Mouse (Mus musculus) embryonic facial prominence, embryonic 13.5 days (tissue): Measurements from ENCODE around the gene Calml4. TPM values are rescaled to one million over a fixed set of nuclear protein-coding genes. Genes with fewer than 3 reads are reported as not detected.
A peak's percentile ranks its signal among the peaks of the same experiment; 100 is the strongest.
"Not testable (repeated sequence)": the region's sequence is repeated elsewhere in the genome, so short reads cannot be mapped to it uniquely, and the experiment has no call there.

Source experiments
- ATAC-seq: fragments of 200-750 bp; cut with Nextera tagmentation; 2 replicates; pipeline ENCODE4 v1.8.0; 2017; ENCODE audit warnings: low read depth; ENCODE audit not compliant: insufficient number of reproducible peaks, insufficient read depth, low FRiP score, low TSS enrichment
- H3K27ac ChIP-seq: fragments of 300-500 bp; sonication (generic); 2 replicates; pipeline ENCODE4 v1.5.1; 2015; ENCODE audit warnings: moderate library complexity, mild to moderate bottlenecking, inconsistent platforms
- H3K27me3 ChIP-seq: fragments of 300-500 bp; sonication (generic); 2 replicates; pipeline ENCODE4 v1.6.1; 2015; ENCODE audit warnings: mild to moderate bottlenecking, inconsistent platforms
- H3K36me3 ChIP-seq: fragments of 300-500 bp; sonication (generic); 2 replicates; pipeline ENCODE4 v1.6.1; 2015; ENCODE audit warnings: mild to moderate bottlenecking, inconsistent platforms
- H3K4me1 ChIP-seq: fragments of 300-500 bp; sonication (generic); 2 replicates; pipeline ENCODE4 v1.6.1; 2015; ENCODE audit warnings: inconsistent platforms
- H3K4me2 ChIP-seq: fragments of 300-500 bp; sonication (generic); 2 replicates; pipeline ENCODE4 v1.6.1; 2015; ENCODE audit warnings: moderate library complexity, mild to moderate bottlenecking, inconsistent platforms
- H3K4me3 ChIP-seq: fragments of 300-500 bp; sonication (generic); 2 replicates; pipeline ENCODE4 v1.5.1; 2015; ENCODE audit warnings: mild to moderate bottlenecking, inconsistent platforms
- H3K9ac ChIP-seq: fragments of 300-500 bp; sonication (generic); 2 replicates; pipeline ENCODE4 v1.6.1; 2015; ENCODE audit warnings: mild to moderate bottlenecking, inconsistent platforms
- H3K9me3 ChIP-seq: fragments of 300-500 bp; sonication (generic); 2 replicates; pipeline ENCODE4 v1.6.1; 2016; ENCODE audit warnings: inconsistent platforms
- WGBS: fragments of 180-500 bp; shearing (Covaris S2); methylation state at CpG from one replicate; pipeline ENCODE4 v1.1.7; 2015; ENCODE audit warnings: mixed read lengths; 5-methylcytosine and 5-hydroxymethylcytosine counted together
- polyA plus RNA-seq: library from polyadenylated mRNA; unstranded; fragments of >200 nt; fragmentation: Nextera tagmentation; extraction: Ambion mirVana; gene quantifications from 2 replicates; pipeline ENCODE4 v1.2.1, GENCODE M21; 2015

Calml4 gene
- polyA plus RNA-seq, 1 experiment from 2014 or later: 5.9 TPM

DNA sequence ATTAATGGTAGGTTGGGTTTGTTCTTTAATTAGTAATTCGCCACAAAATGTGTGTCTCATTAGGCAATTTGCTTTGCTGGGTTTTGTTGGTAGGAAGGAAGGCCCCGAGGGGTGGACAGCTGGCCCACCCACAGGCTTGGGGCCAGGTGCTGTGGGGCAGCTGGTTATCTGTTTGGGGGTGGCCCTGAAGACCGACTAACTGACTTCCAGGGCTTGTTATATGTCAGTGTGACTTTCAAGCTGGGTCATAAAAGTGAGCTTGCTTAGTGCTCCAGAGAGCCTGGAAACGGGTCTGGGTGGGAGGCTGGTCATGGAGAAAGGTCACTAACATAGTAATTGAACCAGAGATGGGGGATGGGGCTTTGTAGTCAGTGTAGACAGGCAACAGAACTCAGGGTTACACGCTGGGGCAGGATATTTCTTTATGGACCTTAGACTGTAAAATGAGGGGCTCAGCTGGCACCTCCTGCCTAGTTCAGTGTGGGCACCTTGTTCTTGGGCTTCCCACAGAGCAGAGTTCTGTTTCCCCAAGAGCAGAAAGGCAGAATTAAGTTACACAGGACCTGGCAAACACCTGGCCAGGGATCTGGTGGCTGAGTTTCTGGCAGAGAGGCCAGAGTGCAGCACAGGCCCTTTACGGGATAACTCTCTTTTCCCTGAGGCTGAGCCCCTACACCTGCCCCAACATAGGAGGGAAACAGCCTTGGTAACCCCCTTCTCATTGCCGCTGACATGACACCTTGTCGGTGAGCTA lies 563 bp downstream of the Calml4 start:
- H3K36me3 ChIP-seq: no peaks in the 10 kb centered on the region
- peak overlapping the region; percentile 32; the same call in 1 of the 2 replicates for H3K9ac ChIP-seq
- no peak for ATAC-seq
- H3K9me3 ChIP-seq: no peaks in the 10 kb centered on the region
- peak overlapping the region; percentile 49 for H3K4me2 ChIP-seq
- H3K27me3 ChIP-seq: no peaks in the 10 kb centered on the region
- peaks cover 36% of the 10 kb centered on the region for H3K4me1 ChIP-seq
- 35% methylated on average over 8 of the region's 8 CpGs for WGBS
- H3K27ac ChIP-seq: peak overlapping the region; percentile 82
- H3K4me3 ChIP-seq: peak overlapping the region; percentile 16; the same call in 1 of the 2 replicates

DNA sequence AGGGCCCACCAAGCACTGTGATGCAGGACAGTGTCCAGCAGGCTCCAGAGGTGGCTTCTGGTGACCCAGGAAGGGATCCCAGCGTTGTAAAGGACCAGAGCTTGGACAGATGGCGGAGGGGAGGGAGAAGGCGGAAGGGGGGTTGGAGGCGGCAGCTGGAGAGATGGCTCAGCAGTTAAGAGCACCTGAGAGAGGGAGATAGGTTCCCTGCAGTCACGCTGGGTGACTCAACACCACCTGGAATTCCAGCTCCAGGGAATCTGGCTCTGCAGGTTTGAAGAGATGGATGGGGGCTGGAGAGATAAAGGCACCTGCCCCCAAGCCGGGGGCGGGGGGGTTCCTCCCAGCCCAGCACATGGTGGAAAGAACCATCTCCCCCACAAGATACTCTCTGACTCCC lies 2.2 kb downstream of the Calml4 start:
- not testable (repeated sequence) for H3K36me3 ChIP-seq, H3K4me2 ChIP-seq, H3K27ac ChIP-seq, H3K27me3 ChIP-seq, H3K9me3 ChIP-seq, ATAC-seq, H3K9ac ChIP-seq, H3K4me3 ChIP-seq
- peaks cover 30% of the 10 kb centered on the region for H3K4me1 ChIP-seq
- WGBS: 54% methylated on average over 7 of the region's 7 CpGs

DNA sequence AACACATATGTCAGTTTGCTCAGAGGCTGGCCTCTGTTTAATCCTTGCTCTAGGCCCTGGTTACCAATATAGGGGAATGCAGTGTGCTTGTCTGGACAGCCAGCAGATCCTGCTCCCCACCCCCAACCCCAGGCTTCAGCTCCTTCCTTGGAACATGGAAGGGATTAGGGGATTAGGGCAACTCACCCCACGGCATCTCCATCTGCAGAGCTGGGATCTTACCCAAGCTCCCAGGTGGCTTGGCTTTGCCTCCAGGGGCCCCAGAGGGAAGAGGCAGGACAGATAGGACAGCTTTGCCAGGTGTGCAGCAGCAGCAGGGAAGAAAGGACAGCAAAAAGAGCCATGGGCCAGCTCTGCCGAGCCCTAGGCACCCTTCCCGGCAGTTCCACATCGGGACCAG lies 3.0 kb downstream of the Calml4 start:
- no peak for ATAC-seq
- no peaks in the 10 kb centered on the region for H3K27me3 ChIP-seq
- H3K4me2 ChIP-seq: no peak overlapping the region
- H3K9me3 ChIP-seq: no peaks in the 10 kb centered on the region
- H3K4me1 ChIP-seq: peaks cover 30% of the 10 kb centered on the region
- no peak overlapping the region; the same call in 1 of the 2 replicates for H3K27ac ChIP-seq
- WGBS: 51% methylated on average over 4 of the region's 4 CpGs
- H3K9ac ChIP-seq: no peak overlapping the region
- no peaks in the 10 kb centered on the region for H3K36me3 ChIP-seq
- H3K4me3 ChIP-seq: no peak overlapping the region

DNA sequence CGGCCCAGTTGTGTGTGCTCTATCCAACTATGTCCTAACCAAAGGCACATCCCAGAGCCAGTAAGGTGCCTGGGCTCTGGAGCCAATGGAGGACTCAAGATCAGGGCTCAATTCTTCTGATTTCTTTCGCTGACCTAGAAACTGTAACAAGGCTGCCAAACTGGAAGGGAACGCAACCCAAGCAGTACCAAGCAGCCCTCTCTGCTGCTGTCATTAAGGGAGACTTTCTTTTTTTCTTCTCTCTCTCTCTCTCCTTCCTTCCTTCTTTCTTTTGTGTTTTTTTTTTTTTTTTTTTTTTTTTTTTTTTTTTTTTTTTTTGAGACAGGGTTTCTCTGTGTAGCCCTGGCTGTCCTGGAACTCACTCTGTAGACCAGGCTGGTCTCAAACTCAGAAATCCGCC lies 11.4 kb downstream of the Calml4 start:
- H3K4me2 ChIP-seq, ATAC-seq, H3K9me3 ChIP-seq, H3K36me3 ChIP-seq, H3K4me1 ChIP-seq, H3K9ac ChIP-seq, H3K27ac ChIP-seq, H3K4me3 ChIP-seq, H3K27me3 ChIP-seq: not testable (repeated sequence)
- WGBS: 92% methylated on average over 4 of the region's 4 CpGs

DNA sequence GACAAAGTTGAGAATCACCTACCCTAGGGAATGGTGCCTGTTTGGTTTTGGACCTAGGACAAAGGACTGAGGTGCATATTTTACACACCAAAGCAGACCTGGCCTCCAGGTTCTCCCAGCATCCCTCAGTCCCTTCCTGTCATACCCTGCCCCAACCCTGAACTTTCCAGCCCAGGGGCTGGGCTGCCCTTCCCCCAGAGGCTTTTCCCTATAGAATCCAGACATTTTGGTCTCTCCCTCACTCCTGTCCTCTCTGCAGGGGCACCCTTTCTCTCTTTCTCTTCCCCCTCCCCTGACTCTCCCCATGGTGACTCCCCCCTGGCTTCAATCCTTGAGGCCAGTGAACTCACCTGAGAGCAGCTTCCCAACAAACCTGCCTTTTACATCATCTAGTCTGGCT lies 12.8 kb downstream of the Calml4 start:
- Histone ChIP-seq H3K9ac (no peak overlapping the region), H3K4me3 (no peak overlapping the region), H3K27ac (no peak overlapping the region), H3K9me3 (no peaks in the 10 kb centered on the region), H3K4me1 (no peaks in the 10 kb centered on the region), H3K36me3 (no peaks in the 10 kb centered on the region), H3K27me3 (no peaks in the 10 kb centered on the region), H3K4me2 (no peak overlapping the region)
- ATAC-seq: no peak

DNA sequence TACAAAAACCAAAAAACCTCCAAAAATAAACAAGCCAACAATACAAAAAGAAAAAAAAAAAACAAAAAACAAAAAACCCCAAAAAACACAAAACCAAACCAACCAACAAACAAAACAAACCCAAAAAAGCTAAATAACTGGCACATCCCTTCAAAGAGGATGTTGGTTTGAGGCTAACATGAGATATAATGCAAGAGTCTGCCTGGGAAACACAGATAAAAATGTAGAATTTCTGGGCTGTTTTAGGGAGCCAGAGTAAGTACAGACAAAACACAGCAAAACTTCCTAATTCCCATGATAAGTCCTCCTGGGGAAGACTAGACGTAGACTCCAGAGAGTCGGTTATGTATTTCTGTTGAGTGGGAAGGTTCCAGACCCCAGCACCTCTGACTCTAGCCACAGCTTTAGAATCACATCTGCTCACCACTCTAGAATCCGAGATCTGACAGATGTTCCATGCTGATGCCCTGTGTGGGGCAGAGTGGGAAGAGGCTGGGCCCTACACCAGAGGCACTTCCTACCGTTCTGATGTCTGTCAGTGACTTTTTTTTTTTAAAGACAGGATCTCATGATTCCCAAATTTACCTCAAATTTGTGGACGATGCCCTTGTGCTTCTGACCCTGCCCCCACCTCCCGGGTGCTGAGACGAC lies 19.2 kb downstream of the Calml4 start:
- 80% methylated on average over 7 of the region's 7 CpGs for WGBS
- no peak overlapping the region for H3K4me2 ChIP-seq
- H3K27ac ChIP-seq: no peak overlapping the region
- H3K4me1 ChIP-seq: no peaks in the 10 kb centered on the region
- no peak overlapping the region for H3K4me3 ChIP-seq
- peaks cover 17% of the 10 kb centered on the region for H3K36me3 ChIP-seq
- no peak overlapping the region for H3K9ac ChIP-seq
- H3K9me3 ChIP-seq: no peaks in the 10 kb centered on the region
- ATAC-seq: no peak
- H3K27me3 ChIP-seq: no peaks in the 10 kb centered on the region

DNA sequence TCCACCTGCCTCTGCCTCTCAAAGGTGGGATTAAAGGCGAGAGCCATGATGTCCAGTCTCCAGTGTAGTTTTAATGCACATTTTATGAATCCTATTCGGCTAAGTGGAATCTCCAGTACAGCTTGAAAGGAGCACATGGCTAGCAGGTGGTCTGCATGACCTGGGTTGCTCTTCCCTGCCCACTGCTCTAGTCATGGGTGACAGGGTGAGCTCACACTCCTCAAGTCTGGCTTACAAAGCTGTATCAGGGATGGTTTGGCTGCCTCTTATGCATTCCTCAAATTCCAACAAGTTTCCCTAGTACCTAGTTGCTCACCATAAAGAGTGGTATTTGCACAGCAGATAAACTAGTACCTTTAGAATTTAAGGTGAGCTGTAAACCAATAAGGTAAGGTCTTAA lies 19.9 kb downstream of the Calml4 start:
- no peak for ATAC-seq

DNA sequence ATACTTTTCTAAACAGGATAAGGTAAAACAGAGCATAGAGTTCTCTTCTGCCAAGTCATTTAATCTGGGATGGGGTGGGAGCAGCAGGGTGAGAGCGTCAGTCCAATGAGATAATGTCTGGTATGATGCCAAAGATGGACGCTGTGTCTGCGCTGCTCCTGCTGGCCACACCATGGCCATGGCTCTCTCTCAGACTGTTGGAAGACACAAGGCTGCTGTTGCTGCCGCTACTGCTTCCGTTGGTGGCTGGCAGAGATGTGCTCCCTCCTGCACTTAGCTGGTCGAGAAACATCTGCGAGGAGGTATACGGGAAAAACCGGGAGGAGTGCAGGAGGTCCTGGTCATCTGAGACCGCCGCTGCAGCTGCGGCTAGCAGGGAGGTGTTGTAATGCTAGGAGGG lies 24.0 kb downstream of the Calml4 start:
- Histone ChIP-seq H3K4me3 (no peak overlapping the region), H3K9ac (no peak overlapping the region), H3K4me1 (no peaks in the 10 kb centered on the region), H3K4me2 (no peak overlapping the region), H3K27ac (no peak overlapping the region), H3K36me3 (peaks cover 54% of the 10 kb centered on the region), H3K9me3 (no peaks in the 10 kb centered on the region), H3K27me3 (no peaks in the 10 kb centered on the region)
- ATAC-seq: no peak
- 74% methylated on average over 12 of the region's 12 CpGs for WGBS

More for the DNA sequence above, 19.9 kb downstream of the Calml4 start:
- no peaks in the 10 kb centered on the region for H3K9me3 ChIP-seq
- peaks cover 23% of the 10 kb centered on the region for H3K36me3 ChIP-seq
- H3K9ac ChIP-seq: no peak overlapping the region
- H3K4me1 ChIP-seq: no peaks in the 10 kb centered on the region
- H3K4me2 ChIP-seq: no peak overlapping the region
- WGBS: 79% methylated on average over 2 of the region's 2 CpGs
- no peaks in the 10 kb centered on the region for H3K27me3 ChIP-seq
- H3K4me3 ChIP-seq: no peak overlapping the region
- H3K27ac ChIP-seq: no peak overlapping the region

DNA sequence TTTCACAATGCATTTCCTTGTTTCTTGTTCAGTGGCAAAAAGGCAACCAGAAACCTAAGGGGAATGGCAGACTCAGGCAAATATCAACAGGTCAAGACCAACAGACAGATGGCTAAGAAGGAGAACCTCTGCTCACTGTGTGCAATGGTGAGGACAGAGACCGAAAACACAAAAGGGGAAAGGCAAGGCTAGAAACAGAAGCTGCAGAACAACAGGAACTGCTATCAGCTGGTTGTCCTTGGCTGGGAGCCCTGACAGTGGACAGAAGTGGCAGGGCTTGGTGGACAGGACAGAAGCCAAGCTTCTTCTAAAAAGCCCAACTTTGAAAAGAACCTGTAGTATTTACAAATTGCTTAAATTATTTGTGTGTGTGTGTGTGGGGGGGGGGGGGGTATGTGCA lies 36.6 kb downstream of the Calml4 start:
- no peaks in the 10 kb centered on the region for H3K27me3 ChIP-seq
- peaks cover 54% of the 10 kb centered on the region for H3K36me3 ChIP-seq
- no peak for ATAC-seq
- H3K4me1 ChIP-seq: no peaks in the 10 kb centered on the region
- H3K4me2 ChIP-seq: no peak overlapping the region
- no peak overlapping the region for H3K27ac ChIP-seq
- H3K9me3 ChIP-seq: no peaks in the 10 kb centered on the region
- H3K4me3 ChIP-seq: no peak overlapping the region
- 83% methylated on average over 1 of the region's 1 CpGs for WGBS
- no peak overlapping the region for H3K9ac ChIP-seq

DNA sequence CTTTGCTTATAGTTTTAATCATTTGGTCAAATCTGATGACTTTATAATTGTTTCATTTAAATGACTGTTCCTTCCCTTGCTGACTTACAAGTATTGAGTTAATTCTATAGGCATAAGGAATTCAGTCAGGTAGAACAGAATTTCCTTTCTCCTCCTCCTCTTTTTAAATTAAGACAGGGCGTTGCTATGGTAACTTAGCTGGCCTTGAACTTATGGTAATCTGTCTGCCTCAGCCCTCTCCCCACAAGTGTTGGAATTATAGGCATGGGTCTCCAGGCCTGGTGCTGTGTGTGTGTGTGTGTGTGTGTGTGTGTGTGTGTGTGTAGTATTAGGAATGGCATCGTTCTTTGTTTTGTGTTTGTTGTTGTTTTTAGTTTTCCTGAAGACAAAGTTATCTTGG lies 43.9 kb downstream of the Calml4 start:
- H3K4me2 ChIP-seq: no peak overlapping the region
- H3K27ac ChIP-seq: no peak overlapping the region
- peaks cover 27% of the 10 kb centered on the region for H3K36me3 ChIP-seq
- H3K27me3 ChIP-seq: no peaks in the 10 kb centered on the region
- H3K9me3 ChIP-seq: no peaks in the 10 kb centered on the region; the same call in 1 of the 2 replicates
- no peak overlapping the region for H3K4me3 ChIP-seq
- no peaks in the 10 kb centered on the region for H3K4me1 ChIP-seq
- no peak for ATAC-seq
- WGBS: 88% methylated on average over 2 of the region's 2 CpGs
- no peak overlapping the region for H3K9ac ChIP-seq

DNA sequence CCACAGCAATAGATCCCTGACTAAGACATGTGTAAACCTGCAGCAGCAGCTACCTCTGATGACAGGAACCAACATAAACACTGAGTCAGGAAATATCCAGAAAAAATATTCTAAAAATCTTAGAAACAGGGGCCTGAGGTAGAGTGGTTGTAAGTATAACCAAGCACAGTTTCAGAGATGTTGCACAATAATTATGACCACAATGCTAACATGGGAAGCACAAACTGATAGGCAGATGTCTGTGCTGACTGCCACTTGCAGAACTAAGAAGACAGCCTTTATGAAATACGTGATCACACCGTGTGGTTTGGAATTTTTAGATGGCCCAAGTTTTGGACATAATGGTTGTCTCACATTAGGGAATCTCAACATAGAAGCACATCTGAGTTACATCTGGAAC lies 46.0 kb downstream of the Calml4 start:
- no peak overlapping the region for H3K4me3 ChIP-seq
- no peaks in the 10 kb centered on the region; the same call in 1 of the 2 replicates for H3K9me3 ChIP-seq
- ATAC-seq: no peak
- H3K36me3 ChIP-seq: peaks cover 23% of the 10 kb centered on the region
- no peak overlapping the region for H3K27ac ChIP-seq
- WGBS: 95% methylated on average over 2 of the region's 2 CpGs
- no peaks in the 10 kb centered on the region for H3K4me1 ChIP-seq
- no peak overlapping the region for H3K4me2 ChIP-seq
- no peaks in the 10 kb centered on the region for H3K27me3 ChIP-seq
- no peak overlapping the region for H3K9ac ChIP-seq

DNA sequence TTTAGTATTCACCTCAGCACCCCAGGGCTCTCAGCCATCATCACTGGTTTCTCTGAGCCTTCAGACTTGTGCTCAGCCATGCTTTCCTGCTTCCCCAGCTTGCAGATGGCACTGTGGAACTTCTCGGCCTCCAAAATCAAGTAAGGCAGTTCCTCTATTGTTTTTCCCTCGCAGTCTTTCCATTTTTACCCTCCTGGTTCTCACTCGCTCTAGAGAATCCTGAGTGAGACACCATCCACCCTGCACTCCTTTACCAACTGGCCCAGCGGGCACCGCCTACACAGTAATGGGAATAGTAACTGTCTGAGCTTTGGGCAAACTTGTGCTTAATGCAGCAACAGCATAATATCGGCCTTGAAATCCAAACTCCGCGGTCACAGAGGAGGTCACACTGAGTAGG lies 47.2 kb downstream of the Calml4 start:
- H3K27ac ChIP-seq: no peak overlapping the region
- no peaks in the 10 kb centered on the region for H3K4me1 ChIP-seq
- H3K9ac ChIP-seq: no peak overlapping the region
- no peak overlapping the region for H3K4me3 ChIP-seq
- ATAC-seq: no peak
- no peaks in the 10 kb centered on the region for H3K27me3 ChIP-seq
- peaks cover 31% of the 10 kb centered on the region for H3K36me3 ChIP-seq
- H3K9me3 ChIP-seq: no peaks in the 10 kb centered on the region; the same call in 1 of the 2 replicates
- 96% methylated on average over 8 of the region's 8 CpGs for WGBS
- no peak overlapping the region for H3K4me2 ChIP-seq
